Mouse (Mus musculus): ENCODE results near the gene Gm9964.

Gene Gm9964

GRCm38 (mm10) chr11:79253542-79254390 is 42.9 kb downstream of the Gm9964 start:
- no peak for DNase-seq (ENCODE audit: inconsistent ontology term)

GRCm38 (mm10) chr11:79252881-79253541 is 43.7 kb downstream of the Gm9964 start:
- peak; percentile 89 for DNase-seq (ENCODE audit: inconsistent ontology term)
